ENCODE assay signal across 24 mouse cellular contexts in the genomic region with DNA sequence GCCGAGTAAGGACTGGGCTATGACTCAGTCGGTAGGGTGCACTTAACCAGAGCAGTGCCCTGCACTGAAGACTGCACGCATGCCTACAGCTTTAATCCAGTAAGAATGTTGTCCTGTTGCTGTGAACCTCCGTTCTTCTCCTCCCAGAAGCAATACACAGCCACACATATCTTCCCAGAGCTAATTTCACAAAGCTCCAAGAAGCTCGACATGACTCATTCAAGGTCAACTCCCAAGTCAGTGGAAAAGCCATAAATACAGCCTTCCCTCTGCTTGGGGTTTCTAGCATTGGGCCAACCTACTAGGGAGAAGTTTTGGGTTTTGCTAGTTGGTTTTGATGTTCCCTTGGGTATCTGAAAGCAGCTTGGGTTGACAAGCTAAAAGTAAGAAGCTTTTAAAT. TPM values are rescaled to one million over a fixed set of nuclear protein-coding genes. Genes with fewer than 3 reads are reported as not detected.
DNase-seq lines count a peak whose midpoint lies in the region; ATAC-seq and TF ChIP-seq lines count a peak whose summit lies in the region.
"Had no signal": no experiment of that assay in that cellular context is flagged by ENCODE, and none has a peak within 500 bp of the region (broad histone marks: within the 10 kb centered on the region; RNA-seq: fewer than 3 reads in every experiment).

No protein-coding gene starts in this region.

- no peak overlapping the region for H3K9ac ChIP-seq in neural tube, embryonic 15.5 days (replicated peaks)
- H3K9ac ChIP-seq: embryonic facial prominence, embryonic 13.5 days; forebrain, embryonic 12.5 days; hindbrain, embryonic 12.5 days; liver, embryonic 14.5 days; midbrain, embryonic 13.5 days; neural tube, embryonic 13.5 days had no signal

- DNase-seq in gastrocnemius, adult 2 months, result no peak
- DNase-seq in gastrocnemius, postnatal 36 days, result no peak
- peak; percentile 51 for DNase-seq in 416B (ENCODE audit: low read depth)
- peak; percentile 50 for DNase-seq in adipocyte (ENCODE audit: low spot score)
- no peak for DNase-seq in left cerebral cortex, postnatal 36 days (ENCODE audit: low spot score in 2 of 2)
- DNase-seq: cerebellum, adult 18-20 months; gastrocnemius, postnatal 25 days; heart, adult 18-20 months; liver; lung, adult 2 months; right cerebral cortex, postnatal 14 days had no signal

- no peaks in the 10 kb centered on the region for H3K27me3 ChIP-seq in neural tube, embryonic 15.5 days (replicated peaks)
- H3K27me3 ChIP-seq: embryonic facial prominence, embryonic 13.5 days; forebrain, embryonic 12.5 days; hindbrain, embryonic 12.5 days; midbrain, embryonic 13.5 days; neural tube, embryonic 13.5 days had no signal

- no peaks in the 10 kb centered on the region for H3K9me3 ChIP-seq in neural tube, embryonic 15.5 days (replicated peaks)
- H3K9me3 ChIP-seq: embryonic facial prominence, embryonic 13.5 days; forebrain, embryonic 12.5 days; midbrain, embryonic 13.5 days had no signal

- H3K4me2 ChIP-seq in neural tube, embryonic 15.5 days, result no peak overlapping the region
- H3K4me2 ChIP-seq: embryonic facial prominence, embryonic 13.5 days; forebrain, embryonic 12.5 days; heart, embryonic 11.5 days; hindbrain, embryonic 12.5 days; midbrain, embryonic 13.5 days; neural tube, embryonic 13.5 days had no signal

- 88% methylated on average over 5 of the region's 5 CpGs for WGBS in neural tube, embryonic 15.5 days

- intact Hi-C loops in gastrocnemius, adult 2 months (cut with DNase I), result no loop called here
- intact Hi-C loops in gastrocnemius, postnatal 36 days (cut with DNase I), result no loop called here
- intact Hi-C loops in left cerebral cortex, postnatal 36 days (cut with DNase I), result no loop called here

- no peaks in the 10 kb centered on the region for H3K36me3 ChIP-seq in neural tube, embryonic 15.5 days
- H3K36me3 ChIP-seq: forebrain, embryonic 12.5 days; hindbrain, embryonic 12.5 days; midbrain, embryonic 13.5 days; neural tube, embryonic 13.5 days had no signal

- no peak for TF ChIP-seq CTCF in gastrocnemius, adult 2 months (IDR thresholded peaks at IDR 0.05)

- H3K27ac ChIP-seq in gastrocnemius, adult 2 months, result peak overlapping the region; percentile 20; the same call in 1 of the 2 replicates
- H3K27ac ChIP-seq in neural tube, embryonic 15.5 days (replicated peaks), result no peak overlapping the region
- H3K27ac ChIP-seq: embryonic facial prominence, embryonic 13.5 days; forebrain, embryonic 12.5 days; hindbrain, embryonic 12.5 days; kidney, postnatal 0 days; liver, embryonic 14.5 days; macrophage; midbrain, embryonic 13.5 days; neural tube, embryonic 13.5 days had no signal

- peaks cover 4% of the 10 kb centered on the region; the same call in 1 of the 2 replicates for H3K4me1 ChIP-seq in neural tube, embryonic 15.5 days
- H3K4me1 ChIP-seq: embryonic facial prominence, embryonic 13.5 days; hindbrain, embryonic 12.5 days had no signal

- no peak overlapping the region for H3K4me3 ChIP-seq in gastrocnemius, adult 2 months
- H3K4me3 ChIP-seq in neural tube, embryonic 15.5 days (replicated peaks), result no peak overlapping the region
- H3K4me3 ChIP-seq: embryonic facial prominence, embryonic 13.5 days; erythroblast, embryonic 14.5 days; forebrain, embryonic 12.5 days; hindbrain, embryonic 12.5 days; midbrain, embryonic 13.5 days; neural tube, embryonic 13.5 days had no signal

- no peak for ATAC-seq in neural tube, embryonic 15.5 days (ENCODE audit: low FRiP score)
- ATAC-seq: activated CD4-positive, CD25-positive, alpha-beta regulatory T cell, adult 4 months; intestine, postnatal 0 days; midbrain, embryonic 13.5 days had no signal

RNA-seq across cellular contexts. Expression of a gene that starts 33.6 kb away (rescaled TPM):
- 10 to 100 TPM; 40.4 to 56.3 TPM for total RNA-seq in gastrocnemius, adult 2 months (2021)
- 10 to 100 TPM; 33.7 to 39.7 TPM for total RNA-seq in gastrocnemius, postnatal 36 days (2021)
- total RNA-seq in left cerebral cortex, postnatal 36 days (2021), result 100 to 1,000 TPM; 156 to 184 TPM
- polyA plus RNA-seq in neural tube, embryonic 15.5 days (2015; fragmentation: Nextera tagmentation; extraction: Ambion mirVana), result 9.4 and 9.5 TPM in 2 replicates

Comparison
In these comparisons a context has a peak if more than half of its experiments do, and no peak if none do; other contexts are left out.
1. DNase-seq: peak in 416B (single experiment) and adipocyte (single experiment); none in gastrocnemius, adult 2 months (single experiment), gastrocnemius, postnatal 36 days (0 of 2) and left cerebral cortex, postnatal 36 days (0 of 2).